Mouse (Mus musculus): ENCODE measurements at regions not wholly inside any gene's neighbourhood (a gene's known extent, or its start where the extent isn't known, plus 50 kb on each side); places are given as distances from the start of the nearest gene placed in this dataset.

DNA sequence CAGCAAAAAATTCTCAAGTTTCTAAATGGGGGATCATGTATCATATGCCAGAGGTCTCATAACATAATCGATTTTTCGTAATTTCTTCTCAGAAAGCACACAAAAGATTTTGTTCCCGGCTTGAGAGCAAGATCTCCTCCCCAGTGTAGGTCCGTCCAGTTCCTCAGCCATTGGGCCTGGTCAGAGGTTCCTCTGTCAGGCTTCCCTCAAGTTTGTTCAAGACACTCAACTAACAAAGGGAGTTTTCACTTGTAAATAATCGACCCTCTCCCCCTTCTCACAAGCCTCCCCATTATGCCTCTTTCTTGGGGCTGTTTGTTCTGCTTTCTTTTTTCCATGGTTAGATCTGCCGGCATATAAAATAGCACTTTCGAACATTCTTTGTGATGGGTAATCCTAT lies 539.7 kb downstream of the Ptprc start:
- DNase-seq (ENCODE audit: low spot score), result no peak

DNA sequence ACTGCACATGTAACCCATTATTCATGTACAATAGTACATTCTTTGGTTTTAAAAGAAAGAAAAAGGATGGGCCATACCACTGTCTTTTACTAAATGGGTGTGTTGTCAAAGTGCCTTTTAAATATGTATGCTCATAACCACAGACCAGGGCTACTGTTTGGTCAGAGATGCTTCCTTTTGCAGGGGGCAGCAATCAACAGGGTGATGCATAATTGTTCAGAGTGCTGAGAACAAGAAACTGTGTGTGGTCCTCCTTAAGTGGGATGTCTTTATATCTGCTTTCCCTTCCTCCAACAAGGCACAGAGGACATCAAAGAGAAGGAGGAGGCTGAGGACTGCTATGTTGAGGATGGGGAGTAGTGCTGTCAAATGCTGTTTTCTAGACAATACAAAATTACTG lies 544.0 kb downstream of the Ptprc start:
- no peak for DNase-seq (ENCODE audit: low spot score)

DNA sequence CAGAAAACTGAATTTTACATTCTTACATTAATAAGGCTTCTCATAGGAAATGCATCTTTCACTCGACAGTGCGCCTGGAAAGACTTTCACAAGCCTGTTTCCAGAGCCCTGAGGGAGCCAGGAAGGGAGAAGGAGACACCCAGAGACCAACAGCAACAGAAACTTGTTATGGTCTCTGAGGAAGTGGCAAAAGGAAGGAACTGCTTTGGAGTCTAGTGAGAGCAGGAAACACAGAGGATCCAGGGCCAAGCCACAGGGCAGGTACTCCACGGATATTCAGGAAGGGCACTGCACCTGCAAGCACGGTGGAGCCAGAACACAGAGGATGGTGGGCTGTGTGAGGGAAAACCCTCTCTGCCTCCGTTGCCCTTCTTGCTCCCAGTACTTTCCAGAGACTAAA lies 554.8 kb downstream of the Ptprc start:
- DNase-seq (ENCODE audit: low spot score), result no peak

DNA sequence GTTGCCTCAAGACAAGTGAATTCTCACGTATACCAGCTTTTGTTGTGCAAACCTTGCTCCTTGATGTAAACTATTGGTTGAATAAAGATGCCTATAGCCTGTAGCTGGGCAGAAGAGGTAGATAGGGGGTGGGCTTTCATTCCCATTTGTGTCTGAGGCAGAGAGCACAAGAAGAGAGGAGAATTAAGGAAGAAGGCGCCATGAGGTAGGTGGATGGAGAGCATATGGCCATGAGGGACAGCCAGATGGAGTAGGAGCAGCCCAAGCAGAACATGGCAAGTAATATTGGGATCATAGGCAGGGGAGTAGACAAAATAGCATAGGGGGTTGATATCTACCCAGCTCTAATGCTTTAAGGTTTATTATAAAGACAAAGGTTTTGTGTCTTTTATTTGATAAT lies 557.3 kb downstream of the Ptprc start:
- no peak for DNase-seq (ENCODE audit: low spot score)

GRCm38 (mm10) chr1:137617513-137617912 lies 558.0 kb downstream of the Ptprc start:
- DNase-seq (ENCODE audit: low spot score), result no peak

DNA sequence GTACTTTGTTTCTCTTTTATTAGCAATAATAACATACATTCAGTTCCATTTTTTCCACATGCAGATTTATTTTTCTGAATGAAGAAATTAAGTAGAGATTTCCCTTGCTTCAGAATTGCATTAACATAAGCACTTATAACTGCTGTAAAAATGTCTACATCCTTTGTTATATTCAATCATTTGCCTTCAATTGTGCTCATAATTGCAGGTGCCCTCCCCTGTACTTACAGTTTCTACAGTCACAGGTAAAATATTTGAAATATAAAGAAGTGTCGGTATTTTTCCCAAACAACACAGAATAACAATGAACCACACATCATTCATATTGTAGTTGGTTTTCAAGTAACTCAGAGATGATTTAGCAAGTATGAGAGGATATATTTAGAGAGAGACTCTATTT lies 568.8 kb downstream of the Ptprc start:
- no peak for DNase-seq (ENCODE audit: low spot score)

DNA sequence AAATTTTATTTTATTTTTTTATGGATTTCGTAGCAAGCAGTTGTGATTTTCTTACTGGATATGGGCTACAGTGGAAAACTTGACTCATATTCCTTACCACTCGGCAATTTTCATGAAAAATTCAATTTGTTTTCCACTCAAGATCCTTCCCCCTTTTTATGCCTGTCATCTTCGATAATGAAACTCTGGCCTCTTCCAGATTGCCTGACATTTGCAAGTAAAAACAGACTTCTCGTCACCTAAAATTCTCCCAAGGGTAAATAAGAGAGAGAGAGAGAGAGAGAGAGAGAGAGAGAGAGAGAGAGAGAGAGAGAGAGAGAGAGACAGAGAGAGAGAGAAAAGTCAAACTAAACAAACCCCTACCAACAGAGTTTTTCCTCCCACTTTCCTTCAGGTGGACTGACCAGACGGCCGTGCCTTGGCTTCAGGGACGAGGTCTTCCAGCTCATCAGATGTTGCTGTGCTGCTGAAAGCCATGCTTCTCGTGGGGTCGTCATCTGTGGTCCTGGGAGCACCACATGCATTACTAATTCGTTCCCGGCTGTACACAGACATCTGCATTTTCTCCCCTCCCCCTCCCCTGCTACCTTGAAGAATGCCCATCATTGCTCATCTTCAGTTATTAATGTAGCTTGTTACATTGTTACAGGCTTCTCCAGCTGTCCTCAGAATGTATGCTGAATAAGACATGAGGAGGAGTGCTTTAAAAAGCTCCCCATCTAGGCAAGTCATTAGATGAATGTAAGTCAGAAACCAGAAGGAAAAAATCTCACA lies 569.4 kb downstream of the Ptprc start:
- no peak for DNase-seq (ENCODE audit: low spot score)

- no peak for DNase-seq (ENCODE audit: low spot score)
Observed at GRCm38 (mm10) chr1:137593732-137594131, 581.8 kb downstream of the Ptprc start.

DNA sequence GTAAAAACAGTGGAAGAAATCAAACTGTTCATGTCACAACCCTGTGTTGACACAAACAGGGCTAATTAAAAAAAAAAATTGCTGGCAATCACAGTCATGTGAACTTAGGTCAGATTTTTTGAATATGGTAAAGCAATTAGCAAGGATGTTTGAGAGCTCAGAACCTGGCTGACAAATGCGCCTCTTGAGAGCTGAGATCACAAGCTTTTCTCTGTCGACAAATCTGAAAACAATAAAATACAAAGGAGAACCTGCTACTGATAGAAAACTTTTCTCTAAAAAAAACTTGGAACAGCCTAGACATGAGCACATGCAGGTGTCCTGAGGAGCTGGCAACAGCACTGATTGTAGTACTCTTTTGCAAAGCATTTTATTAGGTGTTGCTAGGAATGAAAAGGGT lies 583.6 kb downstream of the Ptprc start:
- DNase-seq (ENCODE audit: low spot score), result no peak

DNA sequence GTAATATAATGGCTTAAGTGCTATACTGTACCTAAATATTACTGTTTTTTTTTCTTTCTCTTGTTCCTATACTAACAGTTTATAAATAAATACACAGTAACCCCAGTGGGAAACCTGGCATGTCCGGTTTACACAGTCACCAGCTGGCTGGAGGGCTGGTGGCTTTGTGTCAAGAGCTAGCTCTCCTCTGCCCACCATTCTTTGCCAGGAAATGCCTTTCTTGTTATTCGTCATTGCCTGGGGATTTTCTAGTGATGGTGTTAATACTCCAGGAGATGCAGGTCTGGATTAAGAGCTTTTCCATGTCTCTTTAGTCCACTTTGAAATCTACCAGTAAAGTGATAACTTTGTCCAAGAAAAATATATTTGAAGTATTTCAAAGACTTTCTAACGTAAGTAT lies 584.2 kb downstream of the Ptprc start:
- DNase-seq (ENCODE audit: low spot score), result no peak

- no peak for DNase-seq (ENCODE audit: low spot score)
Observed at GRCm38 (mm10) chr1:137588304-137589300, 586.9 kb downstream of the Ptprc start.

- no peak for DNase-seq (ENCODE audit: low spot score)
Observed at GRCm38 (mm10) chr1:137587481-137588228, 587.9 kb downstream of the Ptprc start.

- no peak for DNase-seq (ENCODE audit: low spot score)
Observed at GRCm38 (mm10) chr1:137584696-137585095, 590.8 kb downstream of the Ptprc start.

- DNase-seq (ENCODE audit: low spot score), result no peak
Observed at GRCm38 (mm10) chr1:137584104-137584675, 591.3 kb downstream of the Ptprc start.

GRCm38 (mm10) chr1:137577639-137578038 lies 597.9 kb downstream of the Ptprc start:
- DNase-seq (ENCODE audit: low spot score), result no peak

DNA sequence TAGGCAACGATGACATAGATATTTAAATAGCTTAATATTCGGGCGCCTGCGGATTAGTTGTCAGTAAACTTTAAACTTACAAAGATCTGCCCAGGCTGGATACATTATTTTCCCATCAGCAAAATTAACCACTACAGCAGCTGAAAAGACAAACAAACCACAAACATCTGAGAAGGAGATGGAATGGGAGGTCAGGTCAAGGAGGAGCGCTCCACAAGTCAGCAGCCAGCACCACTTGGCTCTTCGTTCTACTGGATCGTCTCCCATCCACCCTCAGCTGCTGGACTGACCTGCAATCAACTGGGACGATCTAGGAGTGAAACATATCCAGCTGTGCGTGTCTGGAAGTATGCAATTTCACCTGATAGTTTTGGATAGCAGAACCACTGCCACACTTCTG lies 599.3 kb downstream of the Ptprc start:
- DNase-seq (ENCODE audit: low spot score), result no peak

GRCm38 (mm10) chr1:137575380-137575779 lies 600.1 kb downstream of the Ptprc start:
- DNase-seq (ENCODE audit: low spot score), result no peak

DNA sequence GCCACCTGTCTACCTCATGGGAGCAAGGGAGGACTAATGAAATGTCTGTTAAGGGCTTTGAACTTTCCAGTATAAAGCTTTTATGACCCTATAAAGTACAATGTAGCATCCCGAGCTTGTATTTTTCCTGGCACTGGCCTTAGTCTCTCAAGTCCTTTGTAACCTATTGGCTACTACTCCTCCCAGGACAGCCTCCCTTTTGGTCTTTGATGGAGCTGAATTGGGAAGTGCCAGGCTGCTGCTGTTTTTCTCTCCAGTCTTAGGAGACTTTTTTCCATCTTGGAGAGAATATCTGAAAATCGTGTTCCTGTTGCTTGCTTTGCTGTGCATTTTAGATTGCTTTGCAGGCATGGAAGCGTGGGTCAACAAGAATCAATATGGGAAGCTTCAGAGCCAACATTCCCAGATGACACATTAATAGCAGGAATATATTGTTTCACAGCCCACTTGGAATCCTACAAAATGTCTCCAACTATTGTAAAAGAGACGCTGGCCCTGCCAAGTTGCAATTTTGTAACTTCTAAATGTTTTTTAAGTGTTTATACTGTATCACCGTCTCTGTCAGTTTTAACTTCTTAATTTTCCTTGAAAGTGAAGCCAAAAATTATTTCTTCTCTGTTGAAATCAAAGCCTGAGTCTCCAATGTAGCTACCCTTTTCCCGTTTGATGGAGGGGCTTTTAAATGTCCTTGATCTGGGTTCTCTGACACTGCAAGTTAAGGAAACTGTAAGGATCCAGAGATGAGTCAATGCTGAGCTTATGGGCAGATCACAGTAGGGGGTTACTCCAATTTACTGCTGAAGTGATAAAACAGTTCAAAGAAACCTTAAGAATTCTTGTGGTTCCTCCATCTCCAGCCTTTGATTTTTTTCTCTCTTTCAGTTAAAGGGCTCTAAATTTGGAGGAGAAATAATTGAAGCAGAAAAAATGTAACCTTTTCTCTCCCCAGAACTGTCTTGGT lies 603.3 kb downstream of the Ptprc start:
- no peak for DNase-seq (ENCODE audit: low spot score)

GRCm38 (mm10) chr1:137571190-137571904 lies 604.2 kb downstream of the Ptprc start:
- DNase-seq (ENCODE audit: low spot score), result no peak

DNA sequence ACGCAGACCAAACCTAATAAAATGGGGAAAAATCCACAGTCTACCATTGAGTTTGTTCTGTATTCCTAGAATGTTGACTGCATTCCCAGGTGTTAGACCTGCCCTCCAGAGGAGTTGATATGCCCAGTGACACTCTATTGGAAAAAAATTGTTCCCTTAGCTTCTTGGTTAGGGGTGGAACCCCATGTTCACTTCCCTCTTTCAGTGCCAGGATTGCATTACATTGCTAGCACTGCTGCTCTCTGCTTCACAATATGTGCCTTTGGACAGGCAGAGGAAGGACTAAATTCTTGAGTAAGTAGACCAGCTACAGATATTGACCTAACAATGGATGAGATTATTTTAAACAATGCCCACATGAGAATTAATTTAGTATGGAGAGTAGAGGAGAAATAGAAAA lies 607.3 kb upstream of the Nr5a2 start:
- DNase-seq (ENCODE audit: low spot score), result no peak

All from ovary, postnatal 10 days (tissue).